Mouse (Mus musculus) layer of hippocampus, postnatal 25 days (tissue): ENCODE data around the gene Sept10. TPM values are rescaled to one million over a fixed set of nuclear protein-coding genes. Genes with fewer than 3 reads are reported as not detected.

Source experiments
- DNase-seq, 2 experiments: peaks; one replicate each; pipeline ENCODE4 v3.0.0; 2022; ENCODE audit warnings: mixed read lengths in 2 of 2, low spot score in 1 of 2; ENCODE audit errors: extremely low spot score in 1 of 2
- total RNA-seq, 2 experiments: library from RNA; stranded (reverse); gene quantifications; 2 replicates each; pipeline ENCODE4 v1.2.3; 2021

Sept10 gene
- 1 to 10 TPM; 7.8 to 8.2 TPM for total RNA-seq

DNA sequence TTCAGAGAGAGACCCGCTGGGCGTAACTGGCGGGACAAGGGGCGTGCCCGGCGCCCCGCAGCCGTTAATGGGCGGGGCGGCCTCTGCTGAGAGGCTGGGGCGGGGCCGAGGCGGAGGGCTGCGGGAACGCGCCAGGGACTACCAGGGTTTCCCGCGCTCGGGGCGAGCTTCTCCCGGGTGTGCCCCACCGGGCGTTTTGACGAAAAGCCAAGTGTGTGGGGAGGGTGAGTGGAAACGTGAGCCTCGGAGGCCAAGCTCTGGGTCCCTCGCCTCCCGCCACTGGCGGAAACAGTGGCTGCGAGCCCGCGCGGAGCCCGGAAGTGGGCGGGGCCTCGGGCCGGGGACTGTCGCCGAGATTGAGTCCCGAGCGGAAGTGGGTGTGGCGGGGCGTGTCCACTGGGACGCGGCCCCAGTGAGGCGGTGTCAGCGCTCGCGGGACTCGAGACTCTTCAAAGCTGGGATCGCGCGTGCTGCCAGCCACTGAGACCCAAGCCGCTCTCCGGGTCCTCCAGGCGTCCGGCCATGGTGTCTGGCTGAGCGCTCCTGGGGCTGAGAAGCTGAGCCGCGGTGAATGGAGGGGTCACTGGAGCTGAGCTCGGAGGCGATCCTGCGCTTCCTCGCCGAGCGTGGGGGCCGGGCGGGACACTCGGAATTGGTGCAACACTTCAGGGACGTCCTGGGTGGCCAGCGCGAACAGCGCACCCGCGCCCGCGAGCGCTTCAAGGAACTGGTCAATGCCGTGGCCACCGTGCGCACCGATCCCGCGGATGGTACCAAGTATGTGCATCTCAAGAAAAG is at the start of gene Sept10, which contains the start of gene Sowahc:
TSS of gene Sept10 (minus strand) at position 375 of the 798 bp plus-strand sequence.
TSS of gene Sowahc (plus strand) at position 481 of the 798 bp plus-strand sequence.
- peak; percentile 94 to 97 for DNase-seq

GRCm38 (mm10) chr10:59268754-59269153 is 47.1 kb upstream of the Sept10 start:
- DNase-seq, result no peak

- no peak for DNase-seq
Observed at GRCm38 (mm10) chr10:59268109-59268508, 46.5 kb upstream of the Sept10 start.

GRCm38 (mm10) chr10:59267275-59267674 is 45.6 kb upstream of the Sept10 start:
- no peak for DNase-seq

GRCm38 (mm10) chr10:59266097-59266496 is 44.5 kb upstream of the Sept10 start:
- DNase-seq, result no peak

GRCm38 (mm10) chr10:59265674-59266073 is 44.0 kb upstream of the Sept10 start:
- no peak for DNase-seq

DNA sequence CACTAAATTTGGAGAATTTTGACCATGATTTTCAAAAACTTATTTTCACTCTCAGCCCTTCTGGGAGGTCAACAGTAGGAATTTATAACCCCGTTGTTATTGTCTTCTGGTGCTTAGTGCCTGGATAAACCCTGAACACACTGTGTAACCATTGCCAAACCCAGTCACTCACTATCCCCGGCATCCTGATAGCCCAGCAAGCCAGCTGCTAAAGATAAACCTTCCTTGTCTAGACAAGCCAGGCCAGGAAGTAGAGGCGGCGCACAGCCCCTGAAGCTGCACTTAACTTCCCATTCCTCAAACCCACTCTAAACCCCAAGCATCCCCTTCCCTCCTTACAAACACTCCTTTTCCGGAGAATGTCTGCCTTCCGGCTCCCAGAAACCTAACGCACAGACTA is 43.4 kb upstream of the Sept10 start:
- no peak for DNase-seq

GRCm38 (mm10) chr10:59262979-59263378 is 41.3 kb upstream of the Sept10 start:
- DNase-seq, result no peak

DNA sequence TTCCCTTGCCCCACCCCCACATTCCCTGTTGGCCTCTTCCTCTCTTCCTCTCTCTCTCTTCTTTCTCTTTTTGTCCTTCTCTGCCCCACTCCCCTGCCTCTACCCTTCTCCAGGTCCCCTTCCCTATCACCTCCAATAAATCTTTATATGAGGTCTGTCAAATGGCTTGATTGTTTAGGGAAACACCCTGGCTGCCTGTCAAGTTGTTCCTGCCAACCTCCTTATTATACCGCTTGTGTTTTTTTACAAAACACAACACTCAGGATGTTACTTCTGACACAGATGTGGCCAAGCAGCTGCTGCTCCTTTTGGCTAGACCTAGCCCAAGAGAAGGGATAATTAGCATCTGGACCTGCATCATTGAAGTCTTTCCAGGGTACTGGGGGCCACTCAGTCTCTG is 40.4 kb upstream of the Sept10 start:
- DNase-seq, result no peak

- DNase-seq, result no peak
Observed at GRCm38 (mm10) chr10:59261603-59262002, 40.0 kb upstream of the Sept10 start.

- DNase-seq, result peak in 1 of 2 experiments; percentile 12
Observed at GRCm38 (mm10) chr10:59259572-59259971, 37.9 kb upstream of the Sept10 start.

DNA sequence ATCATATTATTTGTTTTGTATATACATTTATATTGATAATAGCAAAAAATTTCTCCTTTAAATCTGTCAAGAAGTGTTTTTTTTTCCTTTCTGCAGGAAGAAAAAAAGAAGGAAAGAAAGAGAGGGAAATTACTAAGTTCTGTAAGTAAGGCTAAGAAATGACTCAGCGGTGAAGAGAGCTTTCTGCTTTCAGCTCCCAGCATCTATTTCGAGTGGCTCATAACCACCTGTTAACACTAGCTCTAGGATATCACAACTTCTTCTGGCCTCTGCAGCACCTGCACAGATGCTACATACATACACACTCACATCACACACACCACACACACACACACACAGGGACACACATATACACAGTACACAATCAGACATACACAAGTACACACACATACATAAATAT is 34.9 kb upstream of the Sept10 start:
- no peak for DNase-seq

DNA sequence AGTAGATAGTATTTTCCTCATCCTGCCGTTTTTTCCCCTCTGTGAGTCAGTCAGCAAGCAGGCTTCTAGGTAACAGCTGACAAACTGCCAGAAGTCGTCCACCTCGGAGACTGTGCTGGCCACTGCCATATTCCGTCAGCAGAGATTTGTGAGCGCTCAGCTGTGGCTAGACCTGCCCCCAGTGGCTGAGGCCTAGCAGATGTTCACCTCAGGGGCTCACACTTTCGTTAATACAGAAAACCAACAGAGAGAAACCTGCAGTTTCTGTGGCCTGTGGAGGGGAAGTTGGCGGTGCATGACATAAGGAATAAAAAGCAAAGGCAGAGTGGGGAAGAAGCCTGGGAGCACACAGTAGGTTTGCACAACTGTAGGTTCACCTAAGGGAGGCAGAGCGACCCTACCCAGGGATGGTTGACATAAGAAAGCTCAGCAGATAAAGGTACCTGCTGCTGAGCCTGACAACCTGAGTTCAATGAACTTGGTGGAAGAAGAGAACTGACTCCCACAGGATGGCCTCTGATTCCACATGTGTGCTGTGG is 32.0 kb upstream of the Sept10 start:
- no peak for DNase-seq

DNA sequence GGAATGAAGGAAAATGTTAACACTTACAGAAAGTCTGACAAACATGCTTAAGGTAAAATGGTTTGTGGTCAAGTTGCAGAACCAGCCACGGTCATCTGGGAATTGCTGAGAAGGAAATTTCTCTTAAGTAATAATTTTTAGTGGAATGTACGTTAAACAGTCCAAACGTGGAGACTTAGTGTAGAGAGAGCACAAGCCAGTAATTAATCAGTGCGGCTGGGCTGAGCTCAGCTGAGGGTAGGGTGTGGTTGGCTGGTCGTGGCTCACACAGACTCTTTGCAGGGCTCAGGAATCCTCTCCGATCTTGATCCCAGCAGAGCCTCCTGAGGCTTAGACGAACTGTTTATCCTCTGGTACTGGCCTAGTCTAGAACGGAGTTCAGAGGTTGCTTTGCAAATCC is 30.7 kb upstream of the Sept10 start:
- no peak for DNase-seq

DNA sequence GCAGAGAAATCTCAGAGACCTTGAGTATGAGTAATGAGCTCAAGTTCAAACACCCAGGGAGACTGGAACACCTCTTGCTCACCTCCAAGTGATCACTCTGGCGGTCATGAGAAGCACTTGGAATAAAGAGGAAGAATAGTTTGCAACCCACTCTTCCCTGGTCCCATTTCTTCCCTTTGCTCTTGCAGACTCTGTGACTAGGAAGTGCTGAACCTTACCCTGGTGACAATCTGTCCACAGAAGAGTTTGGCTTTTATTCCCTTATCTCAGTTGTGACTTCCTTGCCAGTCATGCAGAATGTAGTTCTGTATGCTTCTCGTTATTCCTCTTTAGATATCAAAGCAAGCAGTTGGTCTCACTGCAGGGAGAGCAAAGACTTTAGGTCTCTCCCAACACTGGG is 30.3 kb upstream of the Sept10 start:
- no peak for DNase-seq

DNA sequence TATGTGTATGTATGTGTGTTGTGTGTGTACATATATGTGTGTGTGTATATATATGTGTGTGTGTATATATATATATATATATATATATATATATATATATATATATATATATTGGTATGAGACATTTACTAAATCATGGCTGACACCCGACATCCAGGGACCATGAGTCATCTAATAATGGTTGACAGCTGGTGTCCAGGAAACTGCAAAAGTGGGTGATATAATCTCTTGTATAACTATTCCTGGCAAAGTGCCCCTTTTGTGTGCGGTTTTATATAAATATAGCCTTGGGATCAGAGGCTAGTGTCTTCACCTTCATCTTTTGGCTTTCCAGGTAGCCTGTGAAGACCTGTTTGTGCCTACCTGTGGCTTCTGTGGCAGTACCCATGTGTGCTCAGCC is 29.0 kb upstream of the Sept10 start:
- no peak for DNase-seq

DNA sequence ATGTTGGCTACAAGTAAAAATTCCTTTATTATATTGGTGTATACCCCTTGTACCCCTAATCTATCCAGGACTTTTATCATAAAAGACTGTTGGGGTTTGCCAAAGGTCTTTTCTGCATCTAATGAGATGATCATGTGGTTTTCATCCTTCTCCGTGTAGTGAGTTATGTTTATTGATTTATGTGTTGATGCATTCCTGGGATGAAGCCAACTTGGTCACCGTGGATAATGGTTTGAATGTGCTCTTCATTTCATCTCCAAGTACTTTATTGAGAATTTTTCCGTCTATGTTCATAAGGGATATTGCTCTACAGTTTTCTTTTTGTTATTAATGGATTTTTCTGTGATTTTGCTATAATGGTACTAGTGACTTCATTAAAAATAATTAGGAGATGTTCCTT is 27.9 kb upstream of the Sept10 start:
- DNase-seq, result no peak

DNA sequence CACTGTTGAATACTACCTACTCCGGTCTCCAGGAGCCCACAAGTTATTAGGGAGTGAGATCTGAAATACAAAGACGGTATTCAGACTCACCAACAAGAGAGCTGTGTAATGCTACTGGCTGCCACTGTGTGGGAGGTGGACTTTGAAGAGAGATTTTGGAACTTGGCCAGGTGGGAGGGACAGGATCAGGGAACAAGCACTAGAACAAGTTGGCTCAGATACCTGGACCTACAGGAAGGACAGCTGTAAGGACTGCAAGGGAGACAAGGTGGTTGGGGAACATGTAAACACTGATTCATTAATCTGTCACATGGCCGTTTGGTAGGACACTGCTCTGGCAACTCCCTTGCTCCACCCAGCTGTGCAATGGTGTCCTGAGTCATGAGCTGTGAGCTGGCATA is 19.5 kb upstream of the Sept10 start:
- DNase-seq, result no peak

GRCm38 (mm10) chr10:59237757-59238156 is 16.1 kb upstream of the Sept10 start:
- no peak for DNase-seq

DNA sequence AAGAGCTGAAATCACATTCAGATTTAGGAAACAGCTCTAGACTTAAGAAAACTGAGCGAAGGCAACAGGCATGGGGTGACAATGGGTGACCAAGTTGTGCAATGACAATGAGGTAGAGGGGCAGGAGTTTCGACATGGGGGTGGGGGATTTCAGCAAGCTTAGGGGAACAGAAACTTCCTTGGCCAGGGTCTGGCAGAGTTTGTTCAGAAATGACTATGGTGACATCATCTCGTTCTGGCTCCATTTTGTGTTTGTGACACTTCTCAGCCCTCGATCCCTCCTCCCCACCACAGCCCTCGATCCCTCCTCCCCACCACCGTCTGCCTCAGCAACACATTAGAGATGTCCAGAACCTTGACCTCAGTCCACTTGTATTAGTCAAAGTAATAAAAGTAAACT is 14.8 kb upstream of the Sept10 start:
- no peak for DNase-seq

DNA sequence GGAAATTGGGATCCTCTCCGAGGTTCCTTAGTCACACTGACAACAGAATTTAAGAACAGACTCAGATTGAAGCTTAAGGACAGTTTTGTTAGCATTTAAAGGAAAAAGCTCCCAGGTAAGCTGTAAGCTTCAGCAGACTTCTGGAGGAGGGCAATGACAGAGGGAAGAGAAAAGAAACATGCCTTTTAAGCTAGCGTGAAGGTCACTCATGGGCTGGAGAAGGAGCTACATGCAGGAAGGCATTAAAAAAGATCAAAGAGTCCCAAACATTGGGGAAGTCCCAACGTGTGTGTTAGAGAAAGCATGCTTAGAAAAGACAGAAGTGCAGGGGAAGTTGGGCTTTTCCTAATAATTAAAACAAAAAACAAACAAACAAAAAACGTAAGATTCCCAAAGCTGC is 14.2 kb upstream of the Sept10 start:
- DNase-seq, result no peak

DNA sequence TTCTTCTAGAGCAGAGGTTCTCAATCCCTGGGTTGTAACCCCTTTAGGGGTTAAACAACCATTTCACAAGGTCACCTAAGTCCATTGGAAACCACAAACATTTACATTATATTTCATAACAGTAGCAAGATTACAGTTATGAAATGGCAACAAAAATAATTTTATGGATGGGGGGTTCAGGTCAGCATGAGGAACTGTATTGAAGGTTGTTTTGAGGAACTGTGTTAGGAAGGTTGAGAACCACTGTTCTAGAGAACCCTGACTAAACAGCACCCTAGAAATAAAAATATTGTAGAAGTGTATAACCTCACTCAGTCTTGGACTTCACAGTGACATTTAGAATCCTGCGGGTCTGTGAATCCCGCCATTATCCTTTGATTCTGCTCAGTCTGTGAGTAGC is 13.6 kb upstream of the Sept10 start:
- no peak for DNase-seq
